Mouse (Mus musculus) CH12.LX (cell line): Measurements from ENCODE around the gene Rac1.

Experiments used
- CTCF ChIP-seq, 2 experiments: IDR thresholded peaks in 1 of 2; conservative IDR thresholded peaks in 1 of 2; 2 replicates each; pipeline ENCODE4 v1.5.1; 2011 to 2012; ENCODE audit warnings: low read depth in 2 of 2, low read length in 2 of 2, improper control_type of control experiment in 1 of 2, inconsistent platforms in 1 of 2, mild to moderate bottlenecking in 1 of 2, moderate library complexity in 1 of 2
- MAX ChIP-seq: IDR thresholded peaks from 2 replicates; pipeline ENCODE4 v1.6.1; 2011; ENCODE audit warnings: low read length, improper control_type of control experiment
- POLR2A ChIP-seq: IDR thresholded peaks from 2 replicates; pipeline ENCODE4 v1.6.1; 2011; ENCODE audit warnings: low read depth, mild to moderate bottlenecking, improper control_type of control experiment, low read length
- USF1 ChIP-seq: IDR thresholded peaks from 2 replicates; pipeline ENCODE4 v1.6.1; 2014; ENCODE audit warnings: low read depth, mild to moderate bottlenecking, inconsistent platforms, low read length, improper control_type of control experiment

DNA sequence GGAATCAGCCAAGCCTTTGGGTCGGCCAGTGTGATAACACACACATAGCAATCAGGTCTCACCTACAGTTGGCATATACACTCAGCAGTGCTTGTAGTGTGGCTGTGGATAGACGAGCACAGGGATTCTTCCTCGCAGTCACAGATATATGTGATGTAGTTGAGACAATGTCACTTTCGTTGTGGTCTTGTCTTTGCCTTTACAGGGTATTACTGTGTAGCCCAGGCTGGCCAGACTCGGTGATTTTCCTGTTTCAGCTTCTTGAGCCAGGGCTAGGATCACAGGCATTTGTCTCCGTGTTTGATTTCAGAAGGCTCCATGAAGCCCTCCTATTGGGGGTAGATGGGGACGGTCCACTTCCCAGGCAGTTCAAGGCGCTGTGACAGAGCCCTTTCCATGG lies 58.2 kb downstream of the Rac1 start:
- TF ChIP-seq USF1 (no peak), MAX (no peak), POLR2A (no peak), CTCF (conservative IDR thresholded peaks at IDR 0.05 in 1 of 2, IDR thresholded peaks at IDR 0.05 in 1 of 2; ENCODE audit: low read depth in 2 of 2, low read length in 2 of 2) (no peak)
